Mouse (Mus musculus): Measurements from ENCODE around the gene Kcnk1. TPM values are rescaled to one million over a fixed set of nuclear protein-coding genes. Genes with fewer than 3 reads are reported as not detected.

The Kcnk1 gene
- polyA plus RNA-seq, 1 experiment from 2014 or later: 36.7 TPM

- H3K9me3 ChIP-seq (ENCODE audit: control insufficient read depth): no peaks in the 10 kb centered on the region
- no peak overlapping the region for H3K9ac ChIP-seq (ENCODE audit: low read depth, low read length)
- H3K4me1 ChIP-seq (replicated peaks; ENCODE audit: control insufficient read depth, insufficient read depth, low read length): no peaks in the 10 kb centered on the region
- H3K4me2 ChIP-seq (replicated peaks; ENCODE audit: low read depth): no peak overlapping the region
- no peaks in the 10 kb centered on the region for H3K36me3 ChIP-seq (ENCODE audit: control insufficient read depth, insufficient read depth)
- H3K27me3 ChIP-seq (replicated peaks; ENCODE audit: control insufficient read depth, insufficient read depth, low read length): no peaks in the 10 kb centered on the region
- no peak overlapping the region for H3K4me3 ChIP-seq (ENCODE audit: low read depth, low read length)
- H3K27ac ChIP-seq (ENCODE audit: low read depth, low read length): no peak overlapping the region
- WGBS: 70% methylated on average over 4 of the region's 4 CpGs
- no peak for ATAC-seq
- no peak for TF ChIP-seq CTCF (IDR thresholded peaks at IDR 0.05; ENCODE audit: low read depth)
Observed at GRCm38 (mm10) chr8:126053911-126054310, 58.9 kb downstream of the Kcnk1 start.

- no peak for ATAC-seq
- no peak overlapping the region for H3K27ac ChIP-seq (ENCODE audit: low read depth, low read length)
- H3K9ac ChIP-seq (ENCODE audit: low read depth, low read length): no peak overlapping the region
- no peaks in the 10 kb centered on the region for H3K4me1 ChIP-seq (replicated peaks; ENCODE audit: control insufficient read depth, insufficient read depth, low read length)
- no peak for TF ChIP-seq CTCF (IDR thresholded peaks at IDR 0.05; ENCODE audit: low read depth)
- 81% methylated on average over 4 of the region's 4 CpGs for WGBS
- H3K4me2 ChIP-seq (replicated peaks; ENCODE audit: low read depth): no peak overlapping the region
- no peaks in the 10 kb centered on the region for H3K9me3 ChIP-seq (ENCODE audit: control insufficient read depth)
- no peaks in the 10 kb centered on the region for H3K27me3 ChIP-seq (replicated peaks; ENCODE audit: control insufficient read depth, insufficient read depth, low read length)
- no peaks in the 10 kb centered on the region for H3K36me3 ChIP-seq (ENCODE audit: control insufficient read depth, insufficient read depth)
- H3K4me3 ChIP-seq (ENCODE audit: low read depth, low read length): no peak overlapping the region
Observed at GRCm38 (mm10) chr8:126058876-126059275, 63.9 kb downstream of the Kcnk1 start.

- H3K27ac ChIP-seq (ENCODE audit: low read depth, low read length): no peak overlapping the region
- H3K4me1 ChIP-seq (replicated peaks; ENCODE audit: control insufficient read depth, insufficient read depth, low read length): no peaks in the 10 kb centered on the region
- no peaks in the 10 kb centered on the region for H3K27me3 ChIP-seq (replicated peaks; ENCODE audit: control insufficient read depth, insufficient read depth, low read length)
- no peak for ATAC-seq
- TF ChIP-seq CTCF (IDR thresholded peaks at IDR 0.05; ENCODE audit: low read depth): no peak
- no peak overlapping the region for H3K9ac ChIP-seq (ENCODE audit: low read depth, low read length)
- no peaks in the 10 kb centered on the region for H3K36me3 ChIP-seq (ENCODE audit: control insufficient read depth, insufficient read depth)
- no peak overlapping the region for H3K4me2 ChIP-seq (replicated peaks; ENCODE audit: low read depth)
- no peak overlapping the region for H3K4me3 ChIP-seq (ENCODE audit: low read depth, low read length)
- WGBS: 63% methylated on average over 10 of the region's 10 CpGs
- H3K9me3 ChIP-seq (ENCODE audit: control insufficient read depth): no peaks in the 10 kb centered on the region
Observed at GRCm38 (mm10) chr8:126062844-126063243, 67.9 kb downstream of the Kcnk1 start.

- 71% methylated on average over 9 of the region's 9 CpGs for WGBS
- H3K4me3 ChIP-seq (ENCODE audit: low read depth, low read length): no peak overlapping the region
- no peak for ATAC-seq
- no peak for TF ChIP-seq CTCF (IDR thresholded peaks at IDR 0.05; ENCODE audit: low read depth)
- no peak overlapping the region for H3K4me2 ChIP-seq (replicated peaks; ENCODE audit: low read depth)
- H3K36me3 ChIP-seq (ENCODE audit: control insufficient read depth, insufficient read depth): no peaks in the 10 kb centered on the region
- no peak overlapping the region for H3K9ac ChIP-seq (ENCODE audit: low read depth, low read length)
- no peaks in the 10 kb centered on the region for H3K4me1 ChIP-seq (replicated peaks; ENCODE audit: control insufficient read depth, insufficient read depth, low read length)
- no peak overlapping the region for H3K27ac ChIP-seq (ENCODE audit: low read depth, low read length)
- no peaks in the 10 kb centered on the region for H3K27me3 ChIP-seq (replicated peaks; ENCODE audit: control insufficient read depth, insufficient read depth, low read length)
- no peaks in the 10 kb centered on the region for H3K9me3 ChIP-seq (ENCODE audit: control insufficient read depth)
Observed at GRCm38 (mm10) chr8:126063832-126064409, 69.0 kb downstream of the Kcnk1 start.

- no peak for TF ChIP-seq CTCF (IDR thresholded peaks at IDR 0.05; ENCODE audit: low read depth)
- H3K4me3 ChIP-seq (ENCODE audit: low read depth, low read length): no peak overlapping the region
- no peaks in the 10 kb centered on the region for H3K9me3 ChIP-seq (ENCODE audit: control insufficient read depth)
- ATAC-seq: no peak
- no peak overlapping the region for H3K4me2 ChIP-seq (replicated peaks; ENCODE audit: low read depth)
- no peaks in the 10 kb centered on the region for H3K4me1 ChIP-seq (replicated peaks; ENCODE audit: control insufficient read depth, insufficient read depth, low read length)
- 59% methylated on average over 8 of the region's 8 CpGs for WGBS
- no peaks in the 10 kb centered on the region for H3K27me3 ChIP-seq (replicated peaks; ENCODE audit: control insufficient read depth, insufficient read depth, low read length)
- no peak overlapping the region for H3K27ac ChIP-seq (ENCODE audit: low read depth, low read length)
- H3K9ac ChIP-seq (ENCODE audit: low read depth, low read length): no peak overlapping the region
- no peaks in the 10 kb centered on the region for H3K36me3 ChIP-seq (ENCODE audit: control insufficient read depth, insufficient read depth)
Observed at GRCm38 (mm10) chr8:126064587-126065145, 69.7 kb downstream of the Kcnk1 start.

- H3K4me2 ChIP-seq (replicated peaks; ENCODE audit: low read depth): no peak overlapping the region
- no peak overlapping the region for H3K4me3 ChIP-seq (ENCODE audit: low read depth, low read length)
- H3K36me3 ChIP-seq (ENCODE audit: control insufficient read depth, insufficient read depth): no peaks in the 10 kb centered on the region
- 74% methylated on average over 6 of the region's 6 CpGs for WGBS
- no peak for TF ChIP-seq CTCF (IDR thresholded peaks at IDR 0.05; ENCODE audit: low read depth)
- no peaks in the 10 kb centered on the region for H3K27me3 ChIP-seq (replicated peaks; ENCODE audit: control insufficient read depth, insufficient read depth, low read length)
- no peaks in the 10 kb centered on the region for H3K4me1 ChIP-seq (replicated peaks; ENCODE audit: control insufficient read depth, insufficient read depth, low read length)
- no peak for ATAC-seq
- no peaks in the 10 kb centered on the region for H3K9me3 ChIP-seq (ENCODE audit: control insufficient read depth)
- no peak overlapping the region for H3K9ac ChIP-seq (ENCODE audit: low read depth, low read length)
- H3K27ac ChIP-seq (ENCODE audit: low read depth, low read length): no peak overlapping the region
Observed at GRCm38 (mm10) chr8:126067306-126067705, 72.3 kb downstream of the Kcnk1 start.
